Mouse (Mus musculus) stomach, postnatal 0 days (tissue): ENCODE results near the gene Rnd1.

Source experiments
- CTCF ChIP-seq: IDR thresholded peaks from 2 replicates; pipeline ENCODE4 v1.5.1; 2016; ENCODE audit warnings: antibody characterized with exemption, low read depth, mild to moderate bottlenecking, moderate library complexity
- EP300 ChIP-seq: optimal IDR thresholded peaks from 2 replicates; pipeline ENCODE3; 2016; ENCODE audit warnings: antibody characterized with exemption

DNA sequence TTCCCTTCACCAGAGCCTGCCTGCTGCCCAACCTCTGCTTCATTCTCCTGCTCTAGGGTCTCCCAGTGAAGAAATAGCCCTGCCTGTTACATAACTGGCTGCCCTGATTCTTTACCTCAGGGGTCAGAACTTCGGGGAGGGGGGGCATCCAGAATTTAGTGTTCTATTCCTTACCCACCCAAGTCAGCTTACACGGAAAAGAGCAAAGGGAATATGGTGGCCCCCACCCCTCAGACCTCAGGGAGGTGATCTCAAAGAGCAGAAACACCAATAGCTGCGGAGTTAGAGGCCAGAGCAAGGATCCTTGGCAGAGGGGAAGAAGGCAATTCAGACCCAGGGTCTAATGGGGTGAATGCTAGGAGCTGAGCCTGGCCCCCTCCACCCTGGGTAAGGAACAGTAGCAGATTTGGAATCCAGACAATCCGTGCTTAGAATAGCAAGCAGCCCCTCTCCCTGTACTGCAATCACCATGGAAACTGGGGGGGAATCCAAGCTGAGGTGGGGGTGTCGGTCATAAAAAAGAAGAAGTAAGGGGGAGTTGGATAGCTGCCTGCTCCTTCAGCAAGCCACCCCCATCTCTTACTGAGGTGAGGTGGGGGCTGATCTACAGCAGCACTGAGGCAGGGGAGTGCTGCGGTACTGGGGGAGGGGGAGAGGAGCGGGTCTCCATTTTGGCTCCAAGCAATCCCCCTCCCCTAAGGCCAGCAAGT, 2.8 kb downstream of the Rnd1 start:
- TF ChIP-seq EP300 (no peak), CTCF (no peak)
